Mouse (Mus musculus): ENCODE results near the gene Mras. TPM values are rescaled to one million over a fixed set of nuclear protein-coding genes. Genes with fewer than 3 reads are reported as not detected.
A peak's percentile ranks its signal among the peaks of the same experiment; 100 is the strongest.

Gene Mras
- total RNA-seq, 2 experiments from 2014 or later = 3.2 to 19.6 TPM

GRCm38 (mm10) chr9:99418377-99418776, 18.8 kb downstream of the Mras start:
- ATAC-seq (replicated peaks; ENCODE audit: poor library complexity, severe bottlenecking) = peak; percentile 13; the same call in 1 of the 2 replicates

- no peak for ATAC-seq (replicated peaks; ENCODE audit: poor library complexity, severe bottlenecking)
These were observed 19.8 kb downstream of the Mras start for GRCm38 (mm10) chr9:99417288-99417846.

GRCm38 (mm10) chr9:99416809-99417208, 20.4 kb downstream of the Mras start:
- peak; percentile 79 for ATAC-seq (replicated peaks; ENCODE audit: poor library complexity, severe bottlenecking)

- ATAC-seq (replicated peaks; ENCODE audit: poor library complexity, severe bottlenecking) = no peak
These were observed 25.4 kb downstream of the Mras start for GRCm38 (mm10) chr9:99411785-99412184.

DNA sequence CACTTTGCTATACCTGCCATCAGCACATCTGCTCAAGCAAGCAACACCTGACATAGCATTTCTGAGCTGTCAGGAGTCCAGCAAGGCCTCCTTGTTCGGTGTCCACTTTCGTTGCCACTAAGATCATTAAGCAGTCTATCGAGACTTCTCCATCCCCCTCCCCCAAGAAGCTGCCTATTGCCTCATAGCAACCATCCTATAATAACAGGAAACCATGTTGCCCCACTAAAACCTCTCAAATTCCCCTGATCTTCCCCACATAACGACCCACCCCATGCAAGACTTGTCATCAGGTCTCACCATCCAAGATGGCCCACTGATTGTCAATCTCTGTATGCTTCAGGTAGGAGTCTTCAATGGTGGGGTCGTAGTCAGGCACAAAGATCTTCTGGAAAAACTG, 26.1 kb downstream of the Mras start:
- peak; percentile 76 for ATAC-seq (replicated peaks; ENCODE audit: poor library complexity, severe bottlenecking)

DNA sequence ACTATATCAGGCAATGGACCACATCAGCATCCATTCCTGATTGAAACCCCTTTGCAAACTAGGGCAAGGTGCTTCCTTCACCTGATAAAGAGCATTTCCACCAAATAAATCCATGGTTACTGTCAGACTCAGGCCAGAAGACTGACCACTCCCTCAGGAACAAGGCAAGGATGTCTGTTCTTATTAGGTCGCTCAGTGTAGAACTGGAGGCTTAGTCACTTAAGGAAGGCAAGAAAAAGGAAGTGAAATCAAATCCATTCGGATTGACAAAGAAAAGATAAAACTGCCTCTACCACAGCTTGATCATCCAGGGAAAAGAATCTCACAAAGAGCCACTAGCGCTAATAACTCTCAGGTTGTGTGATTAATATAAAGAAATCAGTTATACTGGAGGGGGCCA, 27.9 kb downstream of the Mras start:
- ATAC-seq (replicated peaks; ENCODE audit: poor library complexity, severe bottlenecking) = peak; percentile 71

DNA sequence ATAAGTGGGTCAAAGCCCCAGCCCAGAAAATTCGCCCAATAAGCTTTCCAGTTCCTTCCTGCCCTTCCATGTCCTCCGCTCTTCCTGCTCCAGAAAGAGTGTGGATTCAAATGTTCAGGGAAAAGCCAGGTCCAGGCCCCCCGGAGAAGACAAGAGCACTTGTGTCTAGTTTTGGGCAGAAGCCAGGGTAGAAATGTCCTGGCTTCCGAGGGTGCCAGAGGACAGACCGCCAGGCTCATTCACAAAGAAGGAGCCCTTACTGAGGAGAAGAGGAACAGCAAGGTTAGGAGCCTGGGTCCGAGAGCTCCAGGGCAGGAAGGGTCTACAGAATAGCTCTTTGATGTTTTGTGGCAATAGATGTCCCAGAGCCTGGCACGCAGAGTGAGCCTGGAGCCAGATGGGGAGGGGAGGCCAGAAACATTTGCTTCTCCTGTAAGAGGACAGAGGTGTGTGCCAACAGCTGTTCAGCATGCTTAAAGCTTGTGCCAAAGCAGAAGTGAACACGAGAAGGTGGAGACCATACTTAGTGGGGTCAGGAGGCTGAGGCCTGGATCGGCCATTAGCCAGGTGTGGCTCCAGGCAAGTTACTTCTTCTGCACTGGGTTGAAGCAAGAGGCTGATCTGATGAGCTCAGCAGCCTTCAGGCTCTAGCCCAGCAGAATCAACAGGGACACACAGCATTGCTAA, 35.8 kb downstream of the Mras start:
- ATAC-seq (replicated peaks; ENCODE audit: poor library complexity, severe bottlenecking) = no peak

GRCm38 (mm10) chr9:99400781-99401180, 36.4 kb downstream of the Mras start:
- ATAC-seq (replicated peaks; ENCODE audit: poor library complexity, severe bottlenecking) = no peak

DNA sequence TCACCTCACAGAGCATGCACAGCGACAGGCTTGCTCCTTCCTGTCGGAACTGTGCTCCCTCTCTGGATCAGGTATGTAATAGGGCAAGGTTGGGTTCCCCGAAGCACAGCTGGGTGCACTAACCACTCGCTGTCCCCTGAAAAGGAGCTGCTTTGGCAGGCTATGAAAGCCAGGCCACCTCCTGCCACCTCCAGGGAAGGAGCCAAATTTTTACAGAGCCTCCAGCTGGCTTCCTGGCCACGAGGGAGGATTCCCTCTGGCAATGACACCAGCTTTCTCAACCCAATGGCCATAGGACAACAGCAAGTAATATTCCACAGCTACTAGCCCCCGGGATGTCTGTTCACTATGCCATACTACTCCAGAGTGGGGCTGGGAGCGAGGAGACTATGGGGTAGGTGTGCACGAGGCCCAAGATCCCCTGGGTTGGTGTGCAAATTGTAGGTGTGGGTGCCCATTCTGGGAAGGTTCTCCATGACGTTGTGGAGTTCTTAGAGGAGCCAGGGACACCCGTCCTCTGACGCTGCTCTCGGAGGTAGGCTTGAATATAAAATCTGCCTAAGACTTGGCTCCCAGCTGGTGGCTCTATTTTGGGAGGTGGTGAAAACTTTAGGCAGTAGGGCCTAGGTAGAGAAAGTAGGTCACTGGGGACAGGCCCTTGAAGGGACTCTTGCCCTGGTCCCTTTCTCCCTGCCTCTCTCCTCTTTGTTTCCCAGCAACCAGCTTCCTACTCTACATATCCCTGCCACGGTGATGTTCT, 39.9 kb downstream of the Mras start:
- ATAC-seq (replicated peaks; ENCODE audit: poor library complexity, severe bottlenecking) = no peak

DNA sequence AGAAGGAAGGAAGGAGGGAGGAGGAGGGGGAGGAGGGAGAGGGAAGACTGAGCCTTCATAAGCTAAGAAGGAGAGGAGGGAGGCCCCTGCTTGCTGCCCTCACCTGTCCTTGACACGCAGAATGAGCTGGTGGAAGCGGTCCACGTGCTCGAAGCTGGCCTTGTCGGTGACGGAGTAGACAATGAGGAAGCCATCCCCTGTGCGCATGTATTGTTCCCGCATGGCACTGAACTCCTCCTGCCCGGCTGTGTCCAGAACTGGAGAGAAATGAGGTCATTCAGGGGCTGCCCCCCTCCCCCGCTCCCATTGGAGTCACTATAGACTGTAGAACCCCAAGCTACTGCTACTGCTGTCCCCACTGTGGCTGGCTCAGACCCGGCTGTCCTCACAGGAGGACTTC, 42.8 kb downstream of the Mras start:
- no peak for ATAC-seq (replicated peaks; ENCODE audit: poor library complexity, severe bottlenecking)

- no peak for ATAC-seq (replicated peaks; ENCODE audit: poor library complexity, severe bottlenecking)
These were observed 44.0 kb downstream of the Mras start for GRCm38 (mm10) chr9:99393146-99393545.

GRCm38 (mm10) chr9:99391557-99391956, 45.6 kb downstream of the Mras start:
- no peak for ATAC-seq (replicated peaks; ENCODE audit: poor library complexity, severe bottlenecking)

DNA sequence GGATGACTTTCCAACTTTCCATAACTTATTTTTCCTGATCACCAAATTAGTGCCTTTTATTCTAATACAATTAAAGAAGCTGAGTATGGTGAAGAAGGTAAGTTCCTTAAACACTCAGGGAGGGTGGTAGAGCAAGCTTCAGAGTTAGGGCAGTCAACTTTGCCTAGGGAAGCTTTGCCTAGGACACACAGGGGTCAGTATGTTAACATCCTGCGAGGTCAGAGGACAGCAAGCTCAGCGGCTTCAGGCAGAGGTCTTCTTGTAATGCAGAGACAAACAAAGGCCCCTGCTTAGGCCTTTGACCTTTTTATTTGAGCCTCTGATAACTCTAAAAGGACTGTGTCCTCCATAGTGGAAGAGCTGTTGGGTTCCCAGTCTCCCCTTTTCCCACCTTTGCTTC, 46.5 kb downstream of the Mras start:
- ATAC-seq (replicated peaks; ENCODE audit: poor library complexity, severe bottlenecking) = no peak

DNA sequence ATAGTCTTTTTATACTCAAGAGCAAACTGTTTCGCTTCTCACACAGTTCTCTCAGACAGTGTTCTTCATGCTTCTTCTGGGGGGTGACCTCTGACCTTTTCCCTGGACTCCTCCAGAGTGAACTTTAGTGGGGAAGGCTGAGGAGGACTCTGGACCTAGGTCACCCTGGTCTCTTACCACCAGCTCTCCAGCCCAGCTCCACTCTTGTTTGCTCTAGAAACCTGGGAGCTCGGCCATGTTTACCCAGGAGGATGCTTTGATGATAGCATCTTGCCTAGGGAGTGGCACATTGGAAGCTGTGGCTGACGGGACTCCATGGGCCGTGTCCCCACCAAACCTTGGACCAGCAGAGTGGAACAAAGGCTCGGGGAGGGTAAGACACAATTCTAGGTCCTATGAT, 47.0 kb downstream of the Mras start:
- ATAC-seq (replicated peaks; ENCODE audit: poor library complexity, severe bottlenecking) = no peak

- no peak for ATAC-seq (replicated peaks; ENCODE audit: poor library complexity, severe bottlenecking)
These were observed 47.7 kb downstream of the Mras start for GRCm38 (mm10) chr9:99389506-99389905.

DNA sequence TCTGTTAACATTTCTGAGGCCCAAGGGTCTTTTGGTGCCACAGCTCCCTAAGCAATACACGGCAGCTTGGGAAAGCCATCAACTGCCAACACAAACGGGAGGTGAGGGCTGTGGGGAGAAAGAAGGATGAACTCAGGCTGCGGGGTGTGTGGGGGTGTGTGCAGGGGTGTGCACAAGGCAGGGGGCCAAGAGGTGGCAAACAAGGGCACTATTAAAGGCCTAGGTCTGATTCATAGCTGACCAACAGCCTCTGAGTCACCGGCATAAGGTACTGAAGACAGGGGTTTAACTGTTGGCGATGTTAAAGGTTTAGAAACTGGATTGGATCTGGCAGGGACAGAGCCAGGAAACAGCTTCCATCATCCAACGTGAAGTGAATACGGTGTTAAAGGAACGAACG, 48.3 kb downstream of the Mras start:
- ATAC-seq (replicated peaks; ENCODE audit: poor library complexity, severe bottlenecking) = no peak

DNA sequence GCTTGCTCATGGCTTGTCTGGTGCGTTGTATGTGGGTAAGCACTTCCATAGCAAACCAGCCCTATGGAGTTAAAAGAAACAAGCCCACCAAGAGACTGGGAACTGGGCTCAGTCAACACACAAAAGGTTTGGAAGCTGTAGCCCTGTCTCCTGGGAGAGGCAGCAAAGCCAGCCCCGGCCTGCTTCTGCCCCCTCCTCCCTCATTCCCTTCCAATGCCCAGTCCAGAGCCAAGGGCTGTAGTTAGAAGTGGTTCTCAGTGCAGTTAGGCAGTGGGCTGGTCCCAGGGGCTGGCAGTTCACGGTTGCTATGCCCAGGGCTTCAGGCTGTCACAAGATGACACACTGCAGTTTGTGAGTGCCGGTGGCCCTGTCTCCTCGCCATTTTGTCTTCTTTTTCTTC, 49.1 kb downstream of the Mras start:
- no peak for ATAC-seq (replicated peaks; ENCODE audit: poor library complexity, severe bottlenecking)

GRCm38 (mm10) chr9:99382556-99382955, 54.6 kb downstream of the Mras start:
- peak; percentile 66 for ATAC-seq (replicated peaks; ENCODE audit: poor library complexity, severe bottlenecking)

DNA sequence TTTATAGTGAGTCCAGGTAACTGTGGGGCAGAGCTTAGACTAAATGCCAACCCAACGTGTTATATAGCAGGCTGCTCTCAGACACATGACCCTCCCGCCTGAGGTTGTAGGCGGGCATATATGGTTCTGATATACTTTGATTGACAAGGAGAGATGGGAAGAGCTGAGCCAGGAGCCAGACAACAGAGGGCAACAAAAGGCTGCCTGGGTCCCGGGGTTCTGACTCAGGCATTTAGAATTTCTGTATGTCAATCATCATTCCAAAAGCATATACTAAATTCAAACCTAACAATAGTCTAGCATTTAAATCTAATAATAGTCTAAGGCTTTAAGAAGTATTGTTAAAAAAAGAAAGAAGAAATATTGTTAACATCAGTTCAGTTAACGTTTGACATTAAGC, 58.0 kb downstream of the Mras start:
- no peak for ATAC-seq (replicated peaks; ENCODE audit: poor library complexity, severe bottlenecking)

GRCm38 (mm10) chr9:99376591-99377418, 60.4 kb downstream of the Mras start:
- ATAC-seq (replicated peaks; ENCODE audit: poor library complexity, severe bottlenecking) = peak; percentile 60

GRCm38 (mm10) chr9:99368431-99368830, 68.8 kb downstream of the Mras start:
- ATAC-seq (replicated peaks; ENCODE audit: poor library complexity, severe bottlenecking) = no peak
